Comparison of ENCODE assay signal across 22 mouse cellular contexts in the genomic region with DNA sequence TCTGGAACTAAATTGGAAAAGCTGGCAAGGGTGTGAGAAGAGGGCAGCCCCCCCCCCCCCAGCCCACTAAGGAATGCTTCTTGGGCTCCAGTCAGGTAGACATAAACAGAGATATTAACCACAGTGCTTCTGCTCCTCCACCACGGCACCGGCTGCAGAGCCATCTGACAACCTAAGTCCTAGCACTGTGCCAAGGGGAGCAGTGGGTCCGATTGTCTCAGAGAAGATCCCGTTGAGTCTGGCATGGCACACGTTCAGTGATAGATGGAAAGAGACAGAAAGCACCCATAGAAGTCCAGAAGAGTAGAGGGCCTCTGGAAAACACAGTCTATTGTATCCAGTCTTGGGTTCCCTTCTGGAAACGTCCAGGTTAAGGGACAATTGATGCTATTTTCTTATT.
A peak's percentile ranks its signal among the peaks of the same experiment; 100 is the strongest.
DNase-seq lines count a peak whose midpoint lies in the region; ATAC-seq lines count a peak whose summit lies in the region.
"Had no signal": no experiment of that assay in that cellular context is flagged by ENCODE, and none has a peak within 500 bp of the region (broad histone marks: within the 10 kb centered on the region; RNA-seq: fewer than 3 reads in every experiment).

No protein-coding gene starts in this region.

- intact Hi-C loops in left cerebral cortex, postnatal 4 days (cut with DNase I): no loop called here
- intact Hi-C loops in left cerebral cortex, postnatal 36 days (cut with DNase I): no loop called here

- WGBS in forebrain, embryonic 15.5 days: 72% methylated on average over 6 of the region's 6 CpGs
- WGBS in forebrain, embryonic 12.5 days: 85% methylated on average over 6 of the region's 6 CpGs

- no peaks in the 10 kb centered on the region for H3K4me1 ChIP-seq in forebrain, embryonic 15.5 days
- H3K4me1 ChIP-seq in forebrain, embryonic 12.5 days: no peaks in the 10 kb centered on the region
- H3K4me1 ChIP-seq: embryonic facial prominence, embryonic 12.5 days had no signal

- H3K4me3 ChIP-seq in forebrain, embryonic 15.5 days: no peak overlapping the region
- H3K4me3 ChIP-seq in forebrain, embryonic 12.5 days (replicated peaks): no peak overlapping the region
- H3K4me3 ChIP-seq: embryonic facial prominence, embryonic 10.5 days; embryonic facial prominence, embryonic 12.5 days had no signal

- no peaks in the 10 kb centered on the region for H3K9me3 ChIP-seq in forebrain, embryonic 15.5 days
- H3K9me3 ChIP-seq in forebrain, embryonic 12.5 days: no peaks in the 10 kb centered on the region
- H3K9me3 ChIP-seq: embryonic facial prominence, embryonic 10.5 days; embryonic facial prominence, embryonic 12.5 days; G1E had no signal

- peak; percentile 69 to 77 for DNase-seq in cerebellum, postnatal 10 days
- DNase-seq in cerebellum, adult 8-10 months: no peak
- DNase-seq in left cerebral cortex, postnatal 4 days: peak; percentile 29
- DNase-seq in left cerebral cortex, postnatal 36 days (ENCODE audit: low spot score in 2 of 2): no peak
- DNase-seq: adrenal gland, adult 8-10 months; adrenal gland, postnatal 14 days; adrenal gland, postnatal 36 days; B cell, adult 2 months; cerebellum, adult 11-12 months; cerebellum, adult 9-10 months; cerebellum, postnatal 25 days; forebrain, postnatal 0 days had no signal

- no peaks in the 10 kb centered on the region for H3K36me3 ChIP-seq in forebrain, embryonic 15.5 days
- H3K36me3 ChIP-seq in forebrain, embryonic 12.5 days (replicated peaks): no peaks in the 10 kb centered on the region
- H3K36me3 ChIP-seq: embryonic facial prominence, embryonic 10.5 days; embryonic facial prominence, embryonic 12.5 days; G1E had no signal

- no peak overlapping the region for H3K4me2 ChIP-seq in forebrain, embryonic 15.5 days (replicated peaks)
- H3K4me2 ChIP-seq in forebrain, embryonic 12.5 days: no peak overlapping the region
- H3K4me2 ChIP-seq: embryonic facial prominence, embryonic 12.5 days had no signal

- no peak overlapping the region for H3K27ac ChIP-seq in forebrain, embryonic 15.5 days (replicated peaks)
- H3K27ac ChIP-seq in forebrain, embryonic 12.5 days: no peak overlapping the region
- H3K27ac ChIP-seq: embryonic facial prominence, embryonic 10.5 days; embryonic facial prominence, embryonic 12.5 days had no signal

- no peak overlapping the region for H3K9ac ChIP-seq in forebrain, embryonic 15.5 days (replicated peaks)
- H3K9ac ChIP-seq in forebrain, embryonic 12.5 days: no peak overlapping the region
- H3K9ac ChIP-seq: embryonic facial prominence, embryonic 12.5 days; forebrain, postnatal 0 days had no signal

- 0 out of 2 replicates have a peak, but pooled peaks have one; percentile 23 for ATAC-seq in forebrain, embryonic 15.5 days (replicated peaks)
- ATAC-seq in forebrain, embryonic 12.5 days (ENCODE audit: low FRiP score): no peak
- ATAC-seq: activated CD4-positive, CD25-positive, alpha-beta regulatory T cell, adult 4 months; CD4-positive, CD25-positive, alpha-beta regulatory T cell, adult 4 months; forebrain, embryonic 14.5 days; Patski had no signal

- H3K27me3 ChIP-seq in forebrain, embryonic 15.5 days: no peaks in the 10 kb centered on the region
- no peaks in the 10 kb centered on the region for H3K27me3 ChIP-seq in forebrain, embryonic 12.5 days
- H3K27me3 ChIP-seq: CH12.LX; embryonic facial prominence, embryonic 12.5 days; Patski had no signal

Comparison
In these comparisons a context has a peak if more than half of its experiments do, and no peak if none do; other contexts are left out.
1. DNase-seq: peak in cerebellum, postnatal 10 days (2 of 2) and left cerebral cortex, postnatal 4 days (single experiment); none in cerebellum, adult 8-10 months (single experiment) and left cerebral cortex, postnatal 36 days (0 of 2).